Mouse (Mus musculus) heart, embryonic 15.5 days (tissue): ENCODE data around the gene Gmpr2. TPM values are rescaled to one million over a fixed set of nuclear protein-coding genes. Genes with fewer than 3 reads are reported as not detected.
A peak's percentile ranks its signal among the peaks of the same experiment; 100 is the strongest.

Source experiments
- ATAC-seq: fragments of 200-750 bp; cut with Nextera tagmentation; replicated peaks from 2 replicates; pipeline ENCODE4 v1.8.0; 2017; ENCODE audit warnings: low read depth, moderate TSS enrichment; ENCODE audit not compliant: insufficient number of reproducible peaks, insufficient read depth, low FRiP score
- H3K27ac ChIP-seq: fragments of 300-500 bp; sonication (generic); 2 replicates; pipeline ENCODE4 v1.5.1; 2015; ENCODE audit warnings: mild to moderate bottlenecking, inconsistent platforms
- H3K27me3 ChIP-seq: fragments of 300-500 bp; sonication (generic); 2 replicates; pipeline ENCODE4 v1.6.1; 2015; ENCODE audit warnings: inconsistent platforms
- H3K36me3 ChIP-seq: fragments of 300-500 bp; sonication (generic); 2 replicates; pipeline ENCODE4 v1.6.1; 2015; ENCODE audit warnings: mild to moderate bottlenecking, inconsistent platforms
- H3K4me1 ChIP-seq: fragments of 300-500 bp; sonication (generic); replicated peaks from 2 replicates; pipeline ENCODE4 v1.6.1; 2015; ENCODE audit warnings: inconsistent platforms
- H3K4me2 ChIP-seq: fragments of 300-500 bp; sonication (generic); 2 replicates; pipeline ENCODE4 v1.6.1; 2015; ENCODE audit warnings: inconsistent platforms, mild to moderate bottlenecking, moderate library complexity
- H3K4me3 ChIP-seq: fragments of 300-500 bp; sonication (generic); 2 replicates; pipeline ENCODE4 v1.5.1; 2015; ENCODE audit warnings: mild to moderate bottlenecking, inconsistent platforms
- H3K9ac ChIP-seq: fragments of 300-500 bp; sonication (generic); 2 replicates; pipeline ENCODE4 v1.6.1; 2015; ENCODE audit warnings: mild to moderate bottlenecking, inconsistent platforms
- H3K9me3 ChIP-seq: fragments of 300-500 bp; sonication (generic); replicated peaks from 2 replicates; pipeline ENCODE4 v1.6.1; 2016; ENCODE audit warnings: inconsistent platforms
- WGBS: fragments of 180-500 bp; shearing (Covaris S2); methylation state at CpG from one replicate; pipeline ENCODE4 v1.1.7; 2015; ENCODE audit warnings: mixed read lengths; 5-methylcytosine and 5-hydroxymethylcytosine counted together
- polyA plus RNA-seq: library from polyadenylated mRNA; unstranded; fragments of >200 nt; fragmentation: Nextera tagmentation; extraction: Ambion mirVana; gene quantifications from 2 replicates; pipeline ENCODE4 v1.2.1, GENCODE M21; 2015

Gene Gmpr2
- polyA plus RNA-seq, 1 experiment from 2014 or later: 36.0 TPM

DNA sequence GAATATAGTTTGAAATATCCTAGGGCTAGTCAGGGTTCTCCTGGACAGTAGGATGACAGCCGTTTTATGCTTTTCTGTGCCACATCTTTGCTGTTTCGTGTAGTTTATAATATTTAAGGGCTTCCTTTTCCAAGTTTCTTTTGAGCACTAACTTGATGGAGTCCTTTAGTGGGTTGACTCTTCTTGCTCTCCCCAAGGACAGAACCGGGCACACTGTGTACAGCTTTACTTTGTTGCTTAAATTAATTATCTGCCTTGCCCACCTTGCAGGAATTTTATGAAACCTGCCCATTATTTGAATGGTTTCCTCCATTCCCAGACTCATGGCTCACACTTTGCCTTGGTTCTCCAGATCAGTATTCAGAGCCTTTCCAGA lies 10.4 kb downstream of the Gmpr2 start:
- WGBS: 9% methylated on average over 3 of the region's 3 CpGs
- no peak for ATAC-seq
- no peaks in the 10 kb centered on the region for H3K9me3 ChIP-seq

DNA sequence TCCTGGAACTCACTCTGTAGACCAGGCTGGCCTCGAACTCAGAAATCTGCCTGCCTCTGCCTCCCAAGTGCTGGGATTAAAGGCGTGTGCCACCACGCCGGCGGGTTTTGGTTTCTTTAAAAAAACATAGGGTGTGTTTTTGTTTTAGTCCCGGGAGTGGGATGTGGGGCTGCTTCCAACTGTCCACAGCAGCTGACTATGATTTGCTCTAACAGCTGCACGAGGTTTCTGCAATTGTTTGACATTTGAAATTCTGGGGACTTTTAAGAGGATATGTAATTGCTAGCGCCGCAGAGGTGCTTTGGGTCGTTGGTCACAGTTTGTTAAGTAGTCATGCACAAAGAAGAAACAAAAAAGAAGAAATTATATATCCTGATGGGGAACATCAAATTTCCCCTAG lies 17.7 kb downstream of the Gmpr2 start:
- no peak overlapping the region for H3K9ac ChIP-seq
- no peak overlapping the region for H3K27ac ChIP-seq
- no peak overlapping the region for H3K4me3 ChIP-seq
- H3K36me3 ChIP-seq: no peaks in the 10 kb centered on the region
- no peaks in the 10 kb centered on the region for H3K9me3 ChIP-seq
- ATAC-seq: no peak
- H3K27me3 ChIP-seq: peaks cover 4% of the 10 kb centered on the region; the same call in 1 of the 2 replicates
- no peak overlapping the region for H3K4me2 ChIP-seq
- H3K4me1 ChIP-seq: no peaks in the 10 kb centered on the region
- 69% methylated on average over 10 of the region's 10 CpGs for WGBS

More for the DNA sequence above, 10.4 kb downstream of the Gmpr2 start:
- H3K27ac ChIP-seq: peak overlapping the region; percentile 87
- H3K4me2 ChIP-seq: peak overlapping the region; percentile 78
- H3K27me3 ChIP-seq: peaks cover 4% of the 10 kb centered on the region; the same call in 1 of the 2 replicates
- H3K9ac ChIP-seq: peak overlapping the region; percentile 87
- peaks cover 32% of the 10 kb centered on the region for H3K36me3 ChIP-seq
- H3K4me1 ChIP-seq: peaks cover 8% of the 10 kb centered on the region
- peak overlapping the region; percentile 82 for H3K4me3 ChIP-seq

DNA sequence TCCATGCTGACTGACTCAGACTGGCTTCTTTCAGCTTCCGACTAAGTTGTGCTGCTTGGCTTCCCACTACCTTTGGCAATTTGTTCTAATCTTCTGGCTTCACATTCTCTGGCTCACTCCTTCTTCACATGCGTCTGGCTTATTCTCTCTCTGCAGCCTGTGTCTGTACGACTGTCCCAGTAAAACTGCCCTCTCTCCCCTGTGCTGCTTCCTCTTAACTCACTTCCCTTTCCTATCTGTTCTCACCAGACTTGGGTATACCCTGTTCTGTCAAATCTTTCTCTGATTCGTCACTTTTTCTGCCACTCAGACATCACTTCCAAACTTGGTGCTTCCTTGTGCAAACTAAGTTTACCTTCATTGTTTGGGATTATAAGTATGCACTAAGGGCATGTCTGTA lies 25.5 kb downstream of the Gmpr2 start:
- Histone ChIP-seq H3K27ac (no peak overlapping the region), H3K27me3 (no peaks in the 10 kb centered on the region), H3K4me3 (no peak overlapping the region), H3K4me2 (no peak overlapping the region), H3K4me1 (no peaks in the 10 kb centered on the region), H3K36me3 (no peaks in the 10 kb centered on the region), H3K9me3 (no peaks in the 10 kb centered on the region), H3K9ac (no peak overlapping the region)
- no peak for ATAC-seq
- 66% methylated on average over 4 of the region's 4 CpGs for WGBS

DNA sequence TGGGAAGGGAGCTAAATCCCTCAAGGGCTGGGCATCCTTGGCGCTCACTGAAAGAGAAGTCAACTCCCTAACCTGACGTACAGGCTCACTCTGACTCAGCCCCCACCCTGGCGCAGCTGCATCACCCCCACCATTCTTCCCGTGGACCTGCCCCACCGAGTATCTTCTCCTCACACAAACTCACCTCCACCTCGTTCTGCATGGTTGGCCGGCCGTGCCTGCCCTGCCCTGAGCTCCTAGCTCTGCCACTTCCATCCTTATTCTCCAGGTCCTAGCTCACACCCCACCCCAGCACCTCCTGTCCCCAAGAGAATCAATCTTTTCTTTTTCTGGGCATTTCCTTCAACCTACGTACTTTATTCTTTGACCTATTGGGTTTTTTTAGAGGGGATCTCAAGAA lies 29.4 kb downstream of the Gmpr2 start:
- 67% methylated on average over 9 of the region's 9 CpGs for WGBS
- no peak for ATAC-seq
- H3K4me3 ChIP-seq: no peak overlapping the region
- no peaks in the 10 kb centered on the region for H3K4me1 ChIP-seq
- H3K36me3 ChIP-seq: no peaks in the 10 kb centered on the region
- H3K27me3 ChIP-seq: peaks cover 2% of the 10 kb centered on the region; the same call in 1 of the 2 replicates
- no peaks in the 10 kb centered on the region for H3K9me3 ChIP-seq
- no peak overlapping the region for H3K27ac ChIP-seq
- H3K9ac ChIP-seq: no peak overlapping the region
- no peak overlapping the region for H3K4me2 ChIP-seq

DNA sequence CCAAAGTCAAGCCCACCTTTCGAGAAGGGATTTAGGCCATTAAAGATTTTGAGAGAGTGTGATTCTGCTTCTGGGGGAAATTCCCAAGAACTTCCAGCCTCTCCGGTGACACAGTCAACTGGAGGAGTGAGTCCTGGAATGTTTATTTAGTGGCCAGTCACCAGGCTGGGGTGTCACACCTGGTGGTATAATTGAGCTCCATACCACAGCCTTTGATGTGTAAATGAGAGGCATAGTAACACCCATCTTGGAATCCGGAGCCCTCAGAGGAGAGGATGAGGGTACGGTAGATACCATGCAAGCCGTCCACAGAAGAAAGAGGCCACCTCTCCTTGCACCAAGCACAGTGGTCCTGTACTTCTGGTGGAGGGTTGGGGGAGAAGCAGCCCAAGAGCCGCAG lies 31.0 kb downstream of the Gmpr2 start:
- WGBS: 57% methylated on average over 6 of the region's 6 CpGs

DNA sequence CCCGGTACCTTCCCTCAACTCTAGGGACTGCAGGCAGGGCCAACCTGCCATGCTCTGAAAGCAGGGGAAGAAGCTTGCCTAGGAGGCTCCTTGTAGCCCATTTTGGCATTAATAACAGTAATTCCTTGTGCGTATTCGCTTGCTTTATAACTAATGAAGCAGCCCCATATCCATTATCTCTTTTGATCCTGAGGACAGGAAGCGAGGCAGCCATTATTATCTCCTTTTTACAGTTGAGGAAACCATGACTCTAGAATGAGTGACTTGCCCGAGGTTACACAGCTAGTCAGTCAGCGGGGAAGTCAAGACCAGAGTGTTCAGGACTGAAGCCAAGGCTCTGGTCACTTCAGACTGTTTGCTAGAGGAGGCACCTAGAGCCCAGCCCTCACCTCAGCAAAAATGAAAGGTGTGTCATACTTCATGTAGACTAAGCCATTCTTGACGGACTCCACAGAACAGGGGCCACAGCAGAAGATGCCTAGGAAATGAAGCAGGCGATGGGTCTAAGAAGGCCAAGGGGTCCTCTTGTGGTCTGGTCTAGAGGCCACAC lies 34.4 kb downstream of the Gmpr2 start:
- 74% methylated on average over 8 of the region's 8 CpGs for WGBS

More for the DNA sequence above, 31.0 kb downstream of the Gmpr2 start:
- Histone ChIP-seq H3K36me3 (no peaks in the 10 kb centered on the region), H3K9me3 (no peaks in the 10 kb centered on the region), H3K4me3 (no peak overlapping the region), H3K9ac (no peak overlapping the region), H3K4me2 (no peak overlapping the region), H3K4me1 (no peaks in the 10 kb centered on the region), H3K27ac (no peak overlapping the region), H3K27me3 (peaks cover 2% of the 10 kb centered on the region; the same call in 1 of the 2 replicates)
- ATAC-seq: no peak

DNA sequence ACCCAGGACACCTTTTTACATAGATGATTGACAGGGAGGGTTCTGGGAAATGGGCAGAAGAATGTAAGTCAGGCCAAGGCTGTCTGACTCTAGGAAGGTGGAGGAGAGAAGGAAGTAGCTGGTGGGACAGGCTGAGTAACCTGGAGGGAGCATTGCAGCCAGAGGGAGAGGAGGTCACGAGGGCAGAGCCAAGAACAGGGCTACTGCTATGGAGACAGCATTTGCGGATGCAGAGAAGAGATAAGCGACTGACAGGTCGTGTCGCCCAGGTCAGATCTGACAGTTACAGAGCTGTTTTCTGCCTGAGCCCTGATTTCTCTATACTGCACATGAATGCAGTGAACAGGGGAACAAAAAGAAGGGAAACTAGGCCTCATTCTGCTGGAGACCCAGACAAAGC lies 35.7 kb downstream of the Gmpr2 start:
- H3K27ac ChIP-seq: no peak overlapping the region
- H3K4me2 ChIP-seq: no peak overlapping the region
- ATAC-seq: no peak
- no peaks in the 10 kb centered on the region for H3K9me3 ChIP-seq
- no peak overlapping the region for H3K9ac ChIP-seq
- H3K4me1 ChIP-seq: no peaks in the 10 kb centered on the region
- no peaks in the 10 kb centered on the region for H3K36me3 ChIP-seq
- whole genome bisulfite sequencing: 58% methylated on average over 5 of the region's 5 CpGs
- H3K4me3 ChIP-seq: no peak overlapping the region
- peaks cover 13% of the 10 kb centered on the region for H3K27me3 ChIP-seq

More for the DNA sequence above, 34.4 kb downstream of the Gmpr2 start:
- H3K4me1 ChIP-seq: no peaks in the 10 kb centered on the region
- H3K4me3 ChIP-seq: no peak overlapping the region
- H3K4me2 ChIP-seq: no peak overlapping the region
- no peak overlapping the region for H3K9ac ChIP-seq
- ATAC-seq: no peak
- H3K36me3 ChIP-seq: no peaks in the 10 kb centered on the region
- no peaks in the 10 kb centered on the region for H3K9me3 ChIP-seq
- H3K27me3 ChIP-seq: peaks cover 2% of the 10 kb centered on the region; the same call in 1 of the 2 replicates
- no peak overlapping the region for H3K27ac ChIP-seq

DNA sequence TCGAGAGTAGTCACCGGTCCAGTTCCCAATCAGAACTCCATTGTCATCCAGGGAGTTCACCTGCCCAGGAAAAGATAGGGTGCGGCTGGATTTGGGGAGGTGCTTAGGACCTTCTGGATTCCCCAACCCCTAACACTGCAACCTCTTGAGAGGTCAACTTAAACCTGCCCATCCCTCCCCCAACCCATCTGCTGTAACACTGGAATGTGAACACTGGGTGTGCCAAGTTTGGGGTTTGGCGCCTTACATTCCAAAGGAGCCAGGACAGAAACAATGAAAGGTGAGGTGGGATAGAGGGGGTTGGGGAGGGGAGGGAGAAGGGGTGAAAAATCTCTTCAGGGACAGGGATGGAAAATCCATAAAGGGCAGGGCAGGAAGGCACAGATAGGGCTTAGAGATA lies 37.8 kb downstream of the Gmpr2 start:
- Histone ChIP-seq H3K9ac (no peak overlapping the region), H3K27ac (no peak overlapping the region), H3K27me3 (peaks cover 22% of the 10 kb centered on the region), H3K9me3 (no peaks in the 10 kb centered on the region), H3K4me1 (peaks cover 11% of the 10 kb centered on the region), H3K36me3 (no peaks in the 10 kb centered on the region), H3K4me2 (no peak overlapping the region), H3K4me3 (no peak overlapping the region)
- WGBS: 80% methylated on average over 4 of the region's 4 CpGs
- ATAC-seq: no peak

DNA sequence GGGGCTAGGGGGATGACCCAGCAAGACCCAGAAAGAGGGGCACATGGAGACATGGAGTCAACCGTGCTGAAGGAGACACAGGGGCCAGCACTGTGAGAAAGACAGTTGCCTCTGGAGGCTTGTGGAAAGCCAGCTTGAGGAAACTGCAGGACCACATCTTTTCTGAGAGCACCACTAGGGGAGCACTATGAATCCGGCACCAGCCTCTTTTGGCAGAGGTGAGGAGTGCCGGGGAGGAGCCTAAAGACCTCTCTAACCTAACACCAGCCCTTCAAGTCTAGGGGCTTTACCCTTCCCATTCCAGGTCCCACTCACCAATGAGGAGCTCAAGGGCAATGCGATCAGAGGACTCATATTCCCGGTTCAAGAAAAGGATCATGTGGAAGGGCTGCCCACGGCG lies 40.0 kb downstream of the Gmpr2 start:
- 71% methylated on average over 7 of the region's 7 CpGs for WGBS
- peaks cover 20% of the 10 kb centered on the region for H3K27me3 ChIP-seq
- no peaks in the 10 kb centered on the region for H3K36me3 ChIP-seq
- no peak overlapping the region for H3K4me2 ChIP-seq
- no peak for ATAC-seq
- no peak overlapping the region for H3K27ac ChIP-seq
- no peak overlapping the region for H3K4me3 ChIP-seq
- H3K9me3 ChIP-seq: no peaks in the 10 kb centered on the region
- no peak overlapping the region for H3K9ac ChIP-seq
- H3K4me1 ChIP-seq: peaks cover 11% of the 10 kb centered on the region

DNA sequence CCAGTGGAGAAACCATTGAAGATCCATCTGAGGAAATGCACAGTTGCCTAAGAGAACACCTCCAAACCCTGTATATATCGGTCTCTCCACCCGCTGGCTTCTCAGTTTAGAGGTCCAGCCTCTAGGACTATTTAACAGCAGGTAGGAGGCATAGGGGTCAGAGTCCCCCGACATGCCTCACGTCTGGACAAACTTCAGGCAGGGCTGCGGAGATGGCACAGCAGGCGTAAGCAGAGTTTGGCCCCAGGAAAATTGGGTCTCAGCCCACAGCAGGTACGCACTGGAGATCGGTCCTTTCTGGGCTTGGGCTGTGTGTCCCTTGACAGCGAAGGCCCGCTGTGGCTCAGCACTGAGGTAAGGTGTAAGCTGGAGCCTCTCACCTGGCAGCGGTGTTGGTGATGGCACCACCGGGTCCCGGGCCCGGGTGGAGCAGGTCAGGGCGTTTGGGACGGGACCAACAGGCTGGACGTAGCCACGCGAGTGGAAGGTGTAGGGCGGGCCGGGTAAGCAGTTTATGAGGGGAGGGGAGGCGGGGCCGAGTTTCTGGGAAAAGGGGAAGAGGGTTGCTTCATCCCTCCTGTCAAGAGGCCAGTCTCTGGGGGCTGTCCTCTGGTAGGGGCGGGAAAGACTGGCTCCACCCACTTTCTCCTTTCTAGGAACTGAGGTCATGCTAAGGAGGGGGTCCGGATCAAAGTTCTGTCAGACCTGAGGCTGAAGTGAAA lies 41.4 kb downstream of the Gmpr2 start:
- 0 out of 2 replicates have a peak, but pooled peaks have one; percentile 36 for ATAC-seq

DNA sequence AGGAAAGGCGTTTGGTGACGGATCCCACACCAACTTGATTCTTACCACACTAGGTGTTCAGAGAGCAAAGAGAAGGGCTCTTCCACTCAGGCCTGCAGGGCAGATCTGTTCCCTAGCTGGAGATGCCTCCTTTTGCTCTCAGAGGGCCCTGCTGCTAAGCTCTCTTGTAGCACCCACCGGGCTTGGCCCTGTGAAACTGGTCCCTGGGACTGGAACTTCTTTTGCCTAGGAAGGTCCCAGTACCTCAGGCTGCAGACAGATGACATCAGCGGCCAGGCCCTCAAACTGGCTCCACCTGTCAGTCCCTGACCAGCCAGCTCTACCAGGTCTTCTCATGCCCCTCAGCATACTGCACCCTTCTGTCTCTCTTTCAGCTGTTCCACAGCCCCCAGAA lies 42.0 kb downstream of the Gmpr2 start, which contains the start of gene Tgm1:
Gene Tgm1, minus strand, starts transcription at position 198 of the 394 bp plus-strand sequence.
- Histone ChIP-seq H3K9ac (no peak within 1 kb of the TSS), H3K4me1 (peaks cover 11% of the 10 kb centered on the region), H3K27ac (no peak within 1 kb of the TSS), H3K4me3 (peak within 1 kb of the TSS; percentile 28), H3K9me3 (no peaks in the 10 kb centered on the region), H3K27me3 (peaks cover 20% of the 10 kb centered on the region), H3K4me2 (peak within 1 kb of the TSS; percentile 56), H3K36me3 (peaks cover 10% of the 10 kb centered on the region; the same call in 1 of the 2 replicates)
- no peak for ATAC-seq
- 25% methylated on average over 4 of the region's 4 CpGs for WGBS

More for the DNA sequence above, 41.4 kb downstream of the Gmpr2 start:
- Histone ChIP-seq H3K27me3 (peaks cover 20% of the 10 kb centered on the region), H3K4me2 (peak overlapping the region; percentile 56), H3K4me1 (peaks cover 11% of the 10 kb centered on the region), H3K36me3 (peaks cover 6% of the 10 kb centered on the region; the same call in 1 of the 2 replicates), H3K9me3 (no peaks in the 10 kb centered on the region), H3K4me3 (peak overlapping the region; percentile 28), H3K27ac (no peak overlapping the region), H3K9ac (no peak overlapping the region)
- 13% methylated on average over 25 of the region's 25 CpGs for WGBS
